Mouse (Mus musculus): ENCODE results near the gene Tbce.

The Tbce gene

DNA sequence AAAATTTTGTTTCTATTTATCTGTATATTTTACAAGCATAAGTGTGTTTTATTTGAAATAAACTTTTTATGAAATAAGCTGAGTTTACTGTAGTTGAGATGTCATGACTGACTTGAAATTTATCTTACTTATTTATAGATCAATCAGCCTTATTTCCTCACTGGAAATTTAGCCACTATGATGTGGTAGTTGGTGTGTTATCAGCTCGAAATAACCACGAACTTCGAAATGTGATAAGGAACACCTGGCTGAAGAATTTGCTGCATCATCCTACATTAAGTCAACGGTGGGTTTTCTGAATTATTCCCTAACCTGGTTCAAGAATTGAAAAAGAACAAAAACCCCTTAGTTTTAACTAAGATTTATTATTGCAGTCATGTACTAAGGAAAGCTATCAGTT is 73.3 kb downstream of the Tbce start:
- no peak for DNase-seq (ENCODE audit: low spot score)

DNA sequence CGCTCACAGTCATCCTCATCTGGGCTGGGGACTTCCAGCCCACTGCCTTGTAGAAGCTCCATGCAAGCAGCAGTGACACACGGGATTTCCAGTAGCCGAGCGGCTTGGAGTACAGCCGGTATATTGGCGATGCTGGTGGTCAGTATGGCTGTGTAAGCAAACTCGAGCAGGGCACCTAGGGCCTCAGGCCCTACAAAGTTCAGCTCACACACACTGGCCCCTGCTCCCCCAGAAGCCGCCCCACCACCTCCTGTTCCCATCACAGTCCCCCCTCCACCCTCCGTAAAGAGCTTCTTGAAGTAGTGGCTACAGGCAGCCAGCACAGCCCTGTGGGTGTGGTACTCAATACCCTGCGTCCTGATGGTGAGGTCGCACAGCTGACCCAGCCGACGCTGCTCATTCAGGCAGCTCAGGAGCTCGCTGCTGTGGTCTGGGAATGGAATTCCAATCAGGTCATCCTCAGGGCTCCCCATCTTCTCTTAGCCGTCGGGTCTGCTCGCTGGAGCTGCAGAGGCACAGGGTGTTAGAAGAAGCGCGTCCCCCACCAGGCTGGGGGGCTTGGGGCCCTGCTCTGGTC is 74.0 kb downstream of the Tbce start:
- no peak for DNase-seq (ENCODE audit: low spot score)

DNA sequence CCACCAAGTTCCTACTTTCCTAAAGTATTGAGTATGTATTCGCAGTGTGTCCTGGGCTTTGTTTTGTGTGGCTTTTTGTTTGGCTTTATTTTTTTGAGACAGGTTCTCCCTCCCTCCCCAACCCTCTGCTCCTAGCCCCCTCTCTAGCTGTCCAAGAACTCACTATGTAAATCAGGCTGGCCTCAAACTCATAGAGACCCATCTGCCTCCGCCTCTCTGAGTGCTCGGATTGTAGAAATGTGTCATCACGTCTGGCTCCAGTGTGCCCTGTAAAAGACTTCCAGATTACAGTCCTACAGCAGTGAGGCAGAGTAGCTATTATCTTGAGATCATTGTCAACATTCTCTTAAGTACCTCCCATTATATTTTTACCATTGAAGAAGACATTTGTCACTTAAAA is 78.4 kb downstream of the Tbce start:
- DNase-seq (ENCODE audit: low spot score) = no peak

- DNase-seq (ENCODE audit: low spot score) = no peak
Observed at GRCm38 (mm10) chr13:13960211-13960610, 79.2 kb downstream of the Tbce start.

DNA sequence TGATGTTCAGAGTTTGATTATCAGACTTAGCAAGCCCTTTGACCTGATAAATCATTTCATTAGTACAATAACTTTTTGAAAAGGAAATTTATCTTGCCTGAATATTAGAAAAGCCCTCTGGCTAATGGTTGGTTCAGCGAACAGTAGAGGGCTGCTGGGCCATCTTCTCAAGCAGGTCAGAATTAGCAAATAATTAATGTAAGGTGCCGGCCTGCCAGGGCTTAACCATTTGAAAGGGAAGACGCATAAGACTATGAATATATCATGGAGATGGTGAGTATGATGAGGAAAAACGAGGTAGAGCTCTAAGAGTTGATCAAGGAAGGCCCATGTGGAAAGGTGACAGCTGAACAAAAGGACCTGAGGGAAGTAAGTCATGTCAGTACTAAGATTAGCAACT is 82.8 kb downstream of the Tbce start:
- no peak for DNase-seq (ENCODE audit: low spot score)

- peak; percentile 51 for DNase-seq (ENCODE audit: low spot score)
Observed at GRCm38 (mm10) chr13:13954931-13955330, 84.5 kb downstream of the Tbce start.

DNA sequence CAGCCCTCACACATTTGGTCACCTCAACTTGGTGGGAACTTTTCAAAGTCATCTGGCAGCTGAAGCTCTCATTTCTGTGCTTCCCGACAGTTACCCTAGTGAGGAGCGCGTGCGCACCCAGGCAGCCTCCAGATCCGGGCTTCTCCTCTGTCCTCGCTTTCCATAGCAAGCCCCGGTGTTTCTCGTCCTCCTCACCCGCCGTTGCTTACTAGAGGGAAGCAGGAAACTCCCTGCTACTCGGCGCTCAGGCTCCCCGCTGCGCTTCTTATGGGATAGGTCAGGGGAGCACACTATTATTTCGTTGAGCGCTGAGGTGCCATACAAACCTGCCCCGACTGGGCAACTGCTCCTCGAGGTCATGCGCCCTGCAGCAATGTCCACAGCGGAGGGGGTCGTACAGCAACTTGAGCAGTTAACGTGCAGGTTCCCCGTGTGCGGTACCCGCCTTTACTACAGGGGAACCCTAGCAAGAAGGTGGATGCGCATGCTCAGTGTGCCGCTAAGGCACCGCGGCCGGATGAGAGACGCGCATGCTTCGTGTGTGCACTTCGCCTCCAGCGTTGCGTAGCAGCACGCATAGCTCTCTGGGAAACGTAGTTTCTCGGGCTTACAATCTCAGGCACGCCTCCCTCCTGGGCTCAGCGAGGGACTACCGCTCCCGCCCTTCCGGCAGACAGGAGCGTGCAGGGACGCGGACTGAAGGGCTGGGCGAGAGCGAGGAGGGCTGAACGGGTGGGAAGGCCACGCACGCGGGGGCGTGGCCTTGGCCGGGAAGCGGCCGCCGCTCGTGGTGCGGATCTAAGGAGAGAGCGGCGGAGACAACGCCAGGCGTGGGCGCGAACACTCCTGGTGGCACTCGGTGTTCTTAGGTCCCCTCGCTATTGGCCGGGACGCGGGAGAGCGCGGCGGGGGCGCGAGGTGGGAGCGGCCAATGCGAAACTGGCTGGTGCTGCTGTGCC is 85.3 kb downstream of the Tbce start, which contains the start of gene B3galnt2:
Gene B3galnt2, plus strand, starts transcription at position 596 of the 959 bp plus-strand sequence.
- peak; percentile 97 for DNase-seq (ENCODE audit: low spot score)

All from urinary bladder, postnatal 14 days (tissue).